Mouse (Mus musculus) cerebellum, adult (tissue): ENCODE measurements at regions not wholly inside any gene's neighbourhood (a gene's known extent, or its start where the extent isn't known, plus 50 kb on each side); places are given as distances from the start of the nearest gene placed in this dataset.
"Not testable (repeated sequence)": the region's sequence is repeated elsewhere in the genome, so short reads cannot be mapped to it uniquely, and the experiment has no call there.

Experiments
- ATAC-seq: cut with Nextera tagmentation; 2 replicates; pipeline ENCODE4 v1.9.2; 2017; ENCODE audit warnings: mild to moderate bottlenecking, moderate library complexity, mixed read lengths; ENCODE audit not compliant: insufficient number of reproducible peaks, low FRiP score, low TSS enrichment

- ATAC-seq: no peak
These were observed 63.6 kb downstream of the Cd2 start for GRCm38 (mm10) chr3:101224091-101224490.

GRCm38 (mm10) chr3:101219897-101220296, 67.8 kb downstream of the Cd2 start:
- no peak for ATAC-seq

- no peak for ATAC-seq
These were observed 71.0 kb downstream of the Cd2 start for GRCm38 (mm10) chr3:101216711-101217110.

GRCm38 (mm10) chr3:101213212-101213562, 74.6 kb downstream of the Cd2 start:
- ATAC-seq: no peak

GRCm38 (mm10) chr3:101212403-101213211, 75.1 kb downstream of the Cd2 start:
- no peak for ATAC-seq

- no peak for ATAC-seq
These were observed 75.8 kb downstream of the Cd2 start for GRCm38 (mm10) chr3:101211936-101212335.

- no peak for ATAC-seq
These were observed 78.2 kb downstream of the Cd2 start for GRCm38 (mm10) chr3:101209546-101209945.

- no peak for ATAC-seq
These were observed 79.0 kb downstream of the Cd2 start for GRCm38 (mm10) chr3:101208751-101209150.

GRCm38 (mm10) chr3:101206172-101206571, 81.6 kb downstream of the Cd2 start:
- ATAC-seq: not testable (repeated sequence)

GRCm38 (mm10) chr3:101194725-101195124, 84.6 kb upstream of the Ptgfrn start:
- no peak for ATAC-seq

GRCm38 (mm10) chr3:101194319-101194718, 84.2 kb upstream of the Ptgfrn start:
- ATAC-seq: no peak

GRCm38 (mm10) chr3:101191298-101191986, 81.4 kb upstream of the Ptgfrn start:
- no peak for ATAC-seq

GRCm38 (mm10) chr3:101181958-101182357, 71.9 kb upstream of the Ptgfrn start:
- ATAC-seq: no peak

- no peak for ATAC-seq
These were observed 63.9 kb upstream of the Ptgfrn start for GRCm38 (mm10) chr3:101173954-101174353.

- ATAC-seq: no peak
These were observed 60.2 kb upstream of the Ptgfrn start for GRCm38 (mm10) chr3:101170037-101171019.

- no peak for ATAC-seq
These were observed 56.9 kb upstream of the Ptgfrn start for GRCm38 (mm10) chr3:101167026-101167425.

- no peak for ATAC-seq
These were observed 56.5 kb upstream of the Ptgfrn start for GRCm38 (mm10) chr3:101166580-101166979.

GRCm38 (mm10) chr3:101165261-101165660, 55.2 kb upstream of the Ptgfrn start:
- ATAC-seq: no peak

GRCm38 (mm10) chr3:101164771-101165170, 54.7 kb upstream of the Ptgfrn start:
- ATAC-seq: no peak

GRCm38 (mm10) chr3:101163991-101164434, 53.9 kb upstream of the Ptgfrn start:
- no peak for ATAC-seq
